Mouse (Mus musculus) R1 (cell line): ENCODE results near the gene Adcy9.
A peak's percentile ranks its signal among the peaks of the same experiment; 100 is the strongest.

Experiments used
- DNase-seq: peaks from one replicate; pipeline ENCODE4 v3.0.0-alpha.2; 2018; ENCODE audit warnings: low read depth, low spot score

The Adcy9 gene

GRCm38 (mm10) chr16:4418776-4419545 lies 1.3 kb downstream of the Adcy9 start:
- peak; percentile 30 for DNase-seq

- DNase-seq: no peak
Observed at GRCm38 (mm10) chr16:4418072-4418471, 2.2 kb downstream of the Adcy9 start.

GRCm38 (mm10) chr16:4417455-4417854 lies 2.8 kb downstream of the Adcy9 start:
- no peak for DNase-seq

GRCm38 (mm10) chr16:4414881-4415585 lies 5.3 kb downstream of the Adcy9 start:
- DNase-seq: no peak

GRCm38 (mm10) chr16:4413988-4414880 lies 6.1 kb downstream of the Adcy9 start:
- no peak for DNase-seq

- peak; percentile 11 for DNase-seq
Observed at GRCm38 (mm10) chr16:4413301-4413700, 7.0 kb downstream of the Adcy9 start.

- DNase-seq: no peak
Observed at GRCm38 (mm10) chr16:4412298-4412697, 8.0 kb downstream of the Adcy9 start.

GRCm38 (mm10) chr16:4411296-4411695 lies 9.0 kb downstream of the Adcy9 start:
- DNase-seq: no peak

GRCm38 (mm10) chr16:4407536-4407935 lies 12.8 kb downstream of the Adcy9 start:
- no peak for DNase-seq

- DNase-seq: no peak
Observed at GRCm38 (mm10) chr16:4406706-4407105, 13.6 kb downstream of the Adcy9 start.

GRCm38 (mm10) chr16:4406047-4406586 lies 14.2 kb downstream of the Adcy9 start:
- no peak for DNase-seq

- peak; percentile 76 for DNase-seq
Observed at GRCm38 (mm10) chr16:4404933-4405761, 15.2 kb downstream of the Adcy9 start.

- DNase-seq: no peak
Observed at GRCm38 (mm10) chr16:4401109-4401508, 19.2 kb downstream of the Adcy9 start.

- no peak for DNase-seq
Observed at GRCm38 (mm10) chr16:4399471-4400223, 20.7 kb downstream of the Adcy9 start.

- DNase-seq: no peak
Observed at GRCm38 (mm10) chr16:4398782-4399181, 21.5 kb downstream of the Adcy9 start.

GRCm38 (mm10) chr16:4397636-4398035 lies 22.7 kb downstream of the Adcy9 start:
- DNase-seq: no peak

GRCm38 (mm10) chr16:4395687-4396341 lies 24.5 kb downstream of the Adcy9 start:
- no peak for DNase-seq

GRCm38 (mm10) chr16:4394991-4395590 lies 25.2 kb downstream of the Adcy9 start:
- no peak for DNase-seq

- no peak for DNase-seq
Observed at GRCm38 (mm10) chr16:4383473-4384038, 36.7 kb downstream of the Adcy9 start.
